In the genomic region with DNA sequence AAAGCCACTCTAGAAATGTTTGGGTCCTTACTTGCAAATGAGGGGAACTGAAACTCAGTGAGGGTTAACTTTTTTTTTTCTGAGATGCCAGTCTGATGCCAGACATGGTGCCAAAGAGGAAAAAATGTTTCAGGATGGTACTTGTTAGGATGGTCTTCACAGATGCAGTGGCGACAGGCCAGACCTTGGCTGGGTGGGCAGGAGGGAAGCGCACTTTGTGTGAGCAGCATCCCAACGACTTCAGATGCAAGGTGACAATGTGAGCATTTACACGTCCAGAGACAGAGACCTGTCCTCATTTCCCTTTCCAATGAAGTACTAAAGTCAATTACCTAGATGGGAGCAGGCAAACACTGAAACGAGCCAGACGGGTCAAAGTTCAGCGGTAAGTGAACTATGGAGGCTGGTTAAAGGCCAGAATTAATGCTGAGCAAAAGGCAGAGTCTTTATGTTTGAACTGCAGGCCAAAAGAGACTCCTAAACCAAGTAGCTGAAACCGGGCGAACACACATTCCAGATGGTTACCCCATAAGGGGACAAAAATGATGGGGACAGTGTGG, we compare ENCODE assay signal across 18 mouse cellular contexts.
DNase-seq lines count a peak whose midpoint lies in the region; TF ChIP-seq lines count a peak whose summit lies in the region.
"Had no signal": no experiment of that assay in that cellular context is flagged by ENCODE, and none has a peak within 500 bp of the region (broad histone marks: within the 10 kb centered on the region; RNA-seq: fewer than 3 reads in every experiment).

No protein-coding gene starts in this region.

- peak; percentile 3 for DNase-seq in heart, embryonic 10.5 days (ENCODE audit: low spot score)
- no peak for DNase-seq in heart, adult 8-10 months (ENCODE audit: low spot score)
- DNase-seq in liver, adult 2 months (ENCODE audit: extremely low read depth, low read depth, low spot score) = peak; percentile 96
- DNase-seq in liver = no peak
- peak; percentile 74 to 86 for DNase-seq in kidney, postnatal 25 days
- DNase-seq in yolk sac, embryonic 10.5 days (ENCODE audit: low spot score) = peak; percentile 75
- DNase-seq in left cerebral cortex, postnatal 14 days (ENCODE audit: low spot score in 2 of 2) = no peak
- no peak for DNase-seq in thymus, postnatal 0 days (ENCODE audit: low spot score)
- DNase-seq: adrenal gland, postnatal 25 days; cerebellum, adult 9-10 months; gastrocnemius, postnatal 36 days; lung, adult 2 months; lung, postnatal 14 days had no signal

- intact Hi-C loops in left cerebral cortex, postnatal 14 days (cut with DNase I) = no loop called here

- no peaks in the 10 kb centered on the region for H3K79me2 ChIP-seq in liver, adult 2 months (ENCODE audit: control insufficient read depth, insufficient read depth, low read length)

- H3K9me3 ChIP-seq in heart, embryonic 10.5 days = no peaks in the 10 kb centered on the region
- H3K9me3 ChIP-seq: embryonic facial prominence, embryonic 15.5 days; hindbrain, embryonic 10.5 days; midbrain, embryonic 12.5 days had no signal

- peaks cover 44% of the 10 kb centered on the region for H3K4me1 ChIP-seq in heart, embryonic 10.5 days
- H3K4me1 ChIP-seq in liver, adult 2 months (ENCODE audit: control insufficient read depth, insufficient read depth, low read length) = peaks cover 33% of the 10 kb centered on the region

- no peaks in the 10 kb centered on the region for H3K27me3 ChIP-seq in heart, embryonic 10.5 days (ENCODE audit: insufficient read depth, poor library complexity, severe bottlenecking)
- no peaks in the 10 kb centered on the region for H3K27me3 ChIP-seq in liver, adult 2 months (ENCODE audit: control insufficient read depth, insufficient read depth, low read length)
- H3K27me3 ChIP-seq: embryonic facial prominence, embryonic 15.5 days had no signal

- WGBS in heart, embryonic 10.5 days = 84% methylated on average over 9 of the region's 9 CpGs
- WGBS in liver, adult 2 months = 24% methylated on average over 9 of the region's 9 CpGs

- H3K36me3 ChIP-seq in heart, embryonic 10.5 days = no peaks in the 10 kb centered on the region
- no peaks in the 10 kb centered on the region for H3K36me3 ChIP-seq in liver, adult 2 months (ENCODE audit: control insufficient read depth, insufficient read depth, low read length)
- H3K36me3 ChIP-seq: embryonic facial prominence, embryonic 15.5 days; hindbrain, embryonic 10.5 days; midbrain, embryonic 12.5 days had no signal

- TF ChIP-seq CTCF in liver, adult 2 months (IDR thresholded peaks at IDR 0.05; ENCODE audit: low read depth, low read length) = no peak

- no peak overlapping the region for H3K27ac ChIP-seq in heart, embryonic 10.5 days
- peak overlapping the region; percentile 63 for H3K27ac ChIP-seq in liver, adult 2 months (replicated peaks; ENCODE audit: insufficient read depth, low read depth, low read length)
- H3K27ac ChIP-seq: embryonic facial prominence, embryonic 15.5 days; hindbrain, embryonic 10.5 days; layer of hippocampus, adult 2 months; midbrain, embryonic 12.5 days; stomach, postnatal 0 days had no signal

- H3K9ac ChIP-seq in liver, adult 2 months (ENCODE audit: low read depth, low read length) = no peak overlapping the region
- H3K9ac ChIP-seq: embryonic facial prominence, embryonic 15.5 days; midbrain, embryonic 12.5 days had no signal

- H3K4me3 ChIP-seq in heart, embryonic 10.5 days = no peak overlapping the region
- no peak overlapping the region for H3K4me3 ChIP-seq in liver, adult 2 months (ENCODE audit: insufficient read depth, low read depth, low read length)
- H3K4me3 ChIP-seq: embryonic facial prominence, embryonic 15.5 days; hindbrain, embryonic 10.5 days; layer of hippocampus, adult 2 months; midbrain, embryonic 12.5 days had no signal

- no peak for TF ChIP-seq POLR2A in liver, adult 2 months (IDR thresholded peaks at IDR 0.05; ENCODE audit: extremely low read depth, insufficient read depth, low read length)

Comparison
In these comparisons a context has a peak if more than half of its experiments do, and no peak if none do; other contexts are left out.
1. DNase-seq: peak in heart, embryonic 10.5 days (single experiment), liver, adult 2 months (single experiment), kidney, postnatal 25 days (2 of 2) and yolk sac, embryonic 10.5 days (single experiment); none in heart, adult 8-10 months (single experiment), liver (single experiment), left cerebral cortex, postnatal 14 days (0 of 2) and thymus, postnatal 0 days (single experiment).